Mouse (Mus musculus) olfactory bulb, adult 2 months (tissue): ENCODE measurements around the gene Fnbp1l.

Experiments
- CTCF ChIP-seq: fragments of 200-500 bp; IDR thresholded peaks from 2 replicates; pipeline ENCODE4 v1.5.1; 2012; ENCODE audit warnings: low read depth, mild to moderate bottlenecking, low read length, moderate library complexity; ENCODE audit not compliant: insufficient read depth
- POLR2A ChIP-seq: fragments of 200-500 bp; IDR thresholded peaks from 2 replicates; pipeline ENCODE4 v1.6.1; 2012; ENCODE audit warnings: mild to moderate bottlenecking, low read depth, low read length, moderate library complexity; ENCODE audit not compliant: insufficient read depth

DNA sequence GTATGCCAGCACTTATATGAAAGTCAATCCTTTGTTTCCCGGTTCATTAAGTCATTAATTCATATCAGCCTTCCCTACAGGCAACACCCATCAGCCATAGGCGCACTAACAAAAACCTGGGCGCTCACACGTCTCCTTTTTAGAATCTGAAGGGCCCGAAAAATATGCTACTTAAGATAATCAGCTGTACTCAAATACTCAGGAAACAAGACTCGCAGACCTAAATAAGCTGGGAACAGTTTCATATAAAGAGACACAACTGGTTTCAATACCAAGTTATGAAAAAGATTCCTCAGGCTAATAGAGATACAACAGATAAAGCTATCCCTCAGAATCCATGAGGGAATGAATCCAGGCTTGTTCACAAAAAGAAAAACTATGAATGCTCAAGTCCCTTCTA lies 7.0 kb downstream of the Fnbp1l start:
- TF ChIP-seq CTCF: no peak
- no peak for TF ChIP-seq POLR2A
